Mouse (Mus musculus) heart, embryonic 14.5 days (tissue): ENCODE measurements around the gene Faah. TPM values are rescaled to one million over a fixed set of nuclear protein-coding genes. Genes with fewer than 3 reads are reported as not detected.

Source experiments
- ATAC-seq: fragments of 200-750 bp; cut with Nextera tagmentation; 2 replicates; pipeline ENCODE4 v1.8.0; 2017; ENCODE audit warnings: low read depth, moderate TSS enrichment; ENCODE audit not compliant: insufficient number of reproducible peaks, insufficient read depth, low FRiP score
- H3K27ac ChIP-seq, 2 experiments: fragments of 200-500 bp in 1 of 2; fragments of 300-500 bp in 1 of 2; sonication (generic) in 1 of 2; replicated peaks in 1 of 2; 2 replicates each; pipeline ENCODE4 v1.5.1; 2012 to 2014; ENCODE audit warnings: low read depth in 2 of 2, low read length in 2 of 2, control low read depth in 1 of 2, mild to moderate bottlenecking in 1 of 2, mixed read lengths in 1 of 2; ENCODE audit not compliant: control insufficient read depth in 1 of 2, insufficient read depth in 1 of 2
- H3K27me3 ChIP-seq: fragments of 300-500 bp; sonication (generic); 2 replicates; pipeline ENCODE4 v1.6.1; 2014; ENCODE audit warnings: mild to moderate bottlenecking, low read length, control low read depth; ENCODE audit not compliant: control insufficient read depth, insufficient read depth
- H3K36me3 ChIP-seq: fragments of 300-500 bp; sonication (generic); 2 replicates; pipeline ENCODE4 v1.6.1; 2014; ENCODE audit warnings: mild to moderate bottlenecking, control low read depth, low read length, mixed read lengths; ENCODE audit not compliant: control insufficient read depth, insufficient read depth
- H3K4me1 ChIP-seq, 2 experiments: fragments of 200-500 bp in 1 of 2; fragments of 300-500 bp in 1 of 2; sonication (generic) in 1 of 2; 2 replicates each; pipeline ENCODE4 v1.6.1; 2012 to 2014; ENCODE audit warnings: low read length in 2 of 2, control low read depth in 1 of 2, mixed read lengths in 1 of 2; ENCODE audit not compliant: control insufficient read depth in 2 of 2, insufficient read depth in 2 of 2
- H3K4me2 ChIP-seq: fragments of 300-500 bp; sonication (generic); 2 replicates; pipeline ENCODE4 v1.6.1; 2014; ENCODE audit warnings: mild to moderate bottlenecking, low read length
- H3K4me3 ChIP-seq, 2 experiments: fragments of 200-500 bp in 1 of 2; fragments of 300-500 bp in 1 of 2; sonication (generic) in 1 of 2; 2 replicates each; pipeline ENCODE4 v1.5.1; 2012 to 2014; ENCODE audit warnings: low read length in 2 of 2, mild to moderate bottlenecking in 2 of 2, control low read depth in 1 of 2, low read depth in 1 of 2, moderate library complexity in 1 of 2; ENCODE audit not compliant: control insufficient read depth in 1 of 2, insufficient read depth in 1 of 2
- H3K9ac ChIP-seq: fragments of 300-500 bp; sonication (generic); 2 replicates; pipeline ENCODE4 v1.6.1; 2014; ENCODE audit warnings: mild to moderate bottlenecking, low read length
- H3K9me3 ChIP-seq: fragments of 300-500 bp; sonication (generic); 2 replicates; pipeline ENCODE4 v1.6.1; 2016; ENCODE audit warnings: low read length, control low read depth; ENCODE audit not compliant: control insufficient read depth
- WGBS: fragments of 180-500 bp; shearing (Covaris S2); extraction: QIAGEN DNeasy Blood & Tissue Kit; methylation state at CpG from one replicate; pipeline ENCODE4 v1.1.7; 2014; 5-methylcytosine and 5-hydroxymethylcytosine counted together
- polyA plus RNA-seq: library from polyadenylated mRNA; unstranded; fragments of >200 nt; fragmentation: Nextera tagmentation; extraction: Ambion mirVana; gene quantifications from 2 replicates; pipeline ENCODE4 v1.2.1, GENCODE M21; 2014

The Faah gene
- polyA plus RNA-seq: 1.1 and 1.9 TPM in 2 replicates

DNA sequence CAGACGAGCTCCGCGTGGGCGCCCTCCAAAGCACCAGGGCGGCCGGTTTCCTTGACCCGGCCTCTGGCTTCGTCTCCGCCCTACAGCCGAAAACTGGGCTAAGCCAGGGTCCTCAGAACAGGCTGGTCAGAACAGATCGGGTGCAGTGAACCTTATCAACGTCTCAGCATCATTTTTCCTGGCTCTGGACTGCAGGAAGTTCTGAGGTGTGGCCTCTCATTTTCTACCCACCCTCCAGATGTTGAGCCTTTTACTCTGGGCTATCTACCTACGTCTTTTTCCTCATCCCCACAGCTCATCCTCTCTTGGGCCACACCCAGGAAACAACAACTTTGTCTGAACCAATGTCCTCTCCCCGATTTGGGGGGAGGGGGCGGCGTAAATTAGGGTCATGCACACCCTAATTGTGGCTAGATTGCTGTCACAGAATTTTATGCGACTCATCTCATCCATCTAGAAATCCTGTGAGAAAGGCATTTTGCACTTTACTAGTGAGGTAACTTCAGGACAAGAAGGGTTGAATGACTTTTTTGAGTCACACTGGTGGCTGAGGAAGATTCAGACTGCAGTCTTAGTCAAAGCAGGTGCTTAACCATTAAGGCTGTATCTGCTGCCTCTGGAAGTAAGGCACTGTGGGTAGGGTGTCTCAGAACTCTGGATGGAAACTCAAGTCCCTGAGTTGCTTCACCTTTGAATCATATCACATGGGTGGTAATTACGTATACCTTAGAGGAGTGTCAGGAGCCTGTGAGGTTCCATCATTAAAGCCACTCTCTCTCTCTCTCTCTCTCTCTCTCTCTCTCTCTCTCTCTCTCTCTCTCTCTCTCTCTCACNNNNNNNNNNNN, at the start of gene Faah:
Gene Faah (minus strand): TSS at position 25 of the 845 bp plus-strand sequence.
- H3K9ac ChIP-seq: peak within 1 kb of the TSS; percentile 68
- peak within 1 kb of the TSS; percentile 100 for H3K4me2 ChIP-seq
- H3K36me3 ChIP-seq: no peaks in the 10 kb centered on the region
- 12% methylated on average over 18 of the region's 18 CpGs for WGBS
- no peaks in the 10 kb centered on the region for H3K9me3 ChIP-seq
- peak within 1 kb of the TSS; percentile 62 to 66 for H3K4me3 ChIP-seq
- no peak within 1 kb of the TSS for H3K27ac ChIP-seq
- H3K4me1 ChIP-seq: 0 out of 4 replicates have a peak, but pooled peaks cover 3 to 5% of the 10 kb centered on the region in 2 experiments
- ATAC-seq: peak; percentile 66; the same call in 1 of the 2 replicates
- H3K27me3 ChIP-seq: peaks cover 54% of the 10 kb centered on the region

- ATAC-seq: no peak
- Histone ChIP-seq H3K9ac (no peak overlapping the region), H3K9me3 (no peaks in the 10 kb centered on the region), H3K4me2 (no peak overlapping the region), H3K4me3 (no peak overlapping the region), H3K4me1 (no peaks in the 10 kb centered on the region), H3K27me3 (no peaks in the 10 kb centered on the region), H3K36me3 (peaks cover 37% of the 10 kb centered on the region), H3K27ac (no peak overlapping the region)
- WGBS: 10% methylated on average over 1 of the region's 1 CpGs
Observed at GRCm38 (mm10) chr4:116063855-116064254, 46.1 kb upstream of the Faah start.

- Histone ChIP-seq H3K36me3 (no peaks in the 10 kb centered on the region), H3K4me1 (peaks cover 0 to 2% of the 10 kb centered on the region in 2 experiments; a peak in 1 of 4 replicates), H3K4me3 (no peak overlapping the region), H3K9me3 (no peaks in the 10 kb centered on the region), H3K9ac (no peak overlapping the region), H3K4me2 (no peak overlapping the region), H3K27me3 (no peaks in the 10 kb centered on the region), H3K27ac (no peak overlapping the region)
- WGBS: 68% methylated on average over 5 of the region's 5 CpGs
- ATAC-seq: no peak
Observed at GRCm38 (mm10) chr4:116059012-116059726, 41.4 kb upstream of the Faah start.

GRCm38 (mm10) chr4:116057559-116057958, 39.8 kb upstream of the Faah start:
- ATAC-seq: no peak
- H3K36me3 ChIP-seq: no peaks in the 10 kb centered on the region
- peaks cover 2 to 6% of the 10 kb centered on the region in 2 experiments; a peak in 3 of 4 replicates for H3K4me1 ChIP-seq
- no peak overlapping the region for H3K27ac ChIP-seq
- no peak overlapping the region for H3K9ac ChIP-seq
- no peak overlapping the region for H3K4me2 ChIP-seq
- no peaks in the 10 kb centered on the region for H3K27me3 ChIP-seq
- 11% methylated on average over 1 of the region's 1 CpGs for WGBS
- H3K9me3 ChIP-seq: no peaks in the 10 kb centered on the region
- H3K4me3 ChIP-seq: no peak overlapping the region

- Histone ChIP-seq H3K27me3 (no peaks in the 10 kb centered on the region), H3K9ac (peak within 1 kb of the TSS; percentile 80), H3K27ac (peak within 1 kb of the TSS; percentile 95 to 96), H3K36me3 (no peaks in the 10 kb centered on the region), H3K9me3 (no peaks in the 10 kb centered on the region), H3K4me2 (peak within 1 kb of the TSS; percentile 97), H3K4me3 (peak within 1 kb of the TSS; percentile 67 to 72), H3K4me1 (peaks cover 5 to 10% of the 10 kb centered on the region in 2 experiments; a peak in 3 of 4 replicates)
- ATAC-seq: peak; percentile 90
- under 1% methylated on average over 35 of the region's 35 CpGs for WGBS
Observed at GRCm38 (mm10) chr4:116053399-116053961, 35.8 kb upstream of the Faah start, which contains the start of gene Nsun4. Nsun4 (minus strand) TSS chr4:116053876.

- 7% methylated on average over 22 of the region's 22 CpGs for WGBS
- 0 out of 2 replicates have a peak, but pooled peaks have one; percentile 31 for ATAC-seq
- peak overlapping the region; percentile 95 to 96 for H3K27ac ChIP-seq
Observed at GRCm38 (mm10) chr4:116052526-116053293, 35.0 kb upstream of the Faah start.

More at GRCm38 (mm10) chr4:116052526-116053293, 35.0 kb upstream of the Faah start:
- Histone ChIP-seq H3K27me3 (no peaks in the 10 kb centered on the region), H3K4me2 (peak overlapping the region; percentile 97), H3K4me3 (peak overlapping the region; percentile 67 to 72), H3K9me3 (no peaks in the 10 kb centered on the region), H3K4me1 (peaks cover 5 to 10% of the 10 kb centered on the region in 2 experiments; a peak in 3 of 4 replicates), H3K36me3 (peaks cover 6% of the 10 kb centered on the region; the same call in 1 of the 2 replicates), H3K9ac (peak overlapping the region; percentile 80)
